Mouse (Mus musculus): Measurements from ENCODE around the gene Map2. TPM values are rescaled to one million over a fixed set of nuclear protein-coding genes. Genes with fewer than 3 reads are reported as not detected.

Map2 gene
- polyA plus RNA-seq, 1 experiment from 2014 or later, result 2.2 TPM

DNA sequence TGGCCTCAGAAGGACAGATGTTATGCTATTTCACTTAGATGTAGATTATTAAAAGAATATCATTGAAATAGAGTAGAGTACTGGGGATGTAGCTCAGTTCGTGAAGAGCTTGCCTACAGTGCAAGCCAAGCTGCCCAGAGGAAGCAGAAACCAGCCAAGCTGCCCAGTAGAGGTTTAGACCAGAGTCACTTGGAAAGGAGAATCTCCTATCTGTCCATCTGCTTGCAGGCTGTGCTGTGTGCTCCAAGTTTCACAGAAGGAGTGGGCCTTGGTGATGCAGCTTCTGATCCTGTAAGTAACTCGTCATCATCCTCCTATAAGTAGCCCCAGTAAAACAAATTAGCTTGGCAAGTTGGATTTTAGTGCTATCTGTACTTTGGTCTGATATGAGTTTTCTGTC, 17.8 kb downstream of the Map2 start:
- Histone ChIP-seq H3K27ac (ENCODE audit: low read length) (no peak overlapping the region), H3K9me3 (replicated peaks; ENCODE audit: control insufficient read depth, low read length) (no peaks in the 10 kb centered on the region), H3K36me3 (ENCODE audit: control insufficient read depth, insufficient read depth) (no peaks in the 10 kb centered on the region), H3K4me3 (ENCODE audit: low read depth, low read length) (no peak overlapping the region), H3K4me1 (ENCODE audit: control insufficient read depth, low read depth, low read length) (no peaks in the 10 kb centered on the region), H3K4me2 (ENCODE audit: low read depth, low read length) (no peak overlapping the region), H3K9ac (ENCODE audit: low read depth, low read length) (no peak overlapping the region), H3K27me3 (ENCODE audit: control insufficient read depth, insufficient read depth, low read depth, low read length) (no peaks in the 10 kb centered on the region)
- no peak for ATAC-seq (ENCODE audit: low read depth)
- whole genome bisulfite sequencing (ENCODE audit: insufficient replicate concordance), result 35% methylated on average over 2 of the region's 2 CpGs

DNA sequence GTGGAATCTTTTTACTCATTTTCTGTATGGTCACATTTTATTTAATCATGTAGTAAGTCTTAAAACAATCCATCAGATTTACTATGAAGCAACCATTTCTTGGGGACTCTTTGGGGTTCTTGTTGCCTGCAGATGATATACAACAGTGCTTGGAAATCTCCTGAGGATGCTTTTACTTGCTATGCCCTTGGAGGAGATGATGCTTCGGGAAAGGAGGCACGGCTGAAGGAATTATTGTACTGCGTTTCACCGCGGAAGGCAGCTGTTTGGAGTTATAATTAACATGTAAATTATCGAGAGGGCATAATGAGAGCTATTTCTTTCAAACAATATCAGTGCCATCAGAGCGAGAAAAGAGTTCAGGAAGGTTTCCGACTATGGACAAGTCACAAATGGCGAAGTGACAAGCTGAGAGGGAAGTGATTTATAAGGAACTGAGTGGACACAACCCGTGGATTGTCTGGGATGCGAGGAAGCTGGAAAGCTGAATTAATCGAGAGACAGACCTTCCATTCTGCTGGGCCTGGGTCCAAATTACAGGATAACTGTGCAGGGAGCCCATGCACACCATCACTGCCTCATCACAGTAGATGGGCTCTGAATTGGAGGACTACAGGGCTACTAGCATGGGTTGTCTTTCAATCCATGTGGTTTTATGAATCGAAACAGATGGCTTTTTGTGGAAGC, 20.1 kb downstream of the Map2 start:
- no peaks in the 10 kb centered on the region for H3K36me3 ChIP-seq (ENCODE audit: control insufficient read depth, insufficient read depth)
- ATAC-seq (ENCODE audit: low read depth), result no peak
- no peak overlapping the region for H3K27ac ChIP-seq (ENCODE audit: low read length)
- H3K4me2 ChIP-seq (ENCODE audit: low read depth, low read length), result no peak overlapping the region
- no peak overlapping the region for H3K9ac ChIP-seq (ENCODE audit: low read depth, low read length)
- H3K4me3 ChIP-seq (ENCODE audit: low read depth, low read length), result no peak overlapping the region
- no peaks in the 10 kb centered on the region for H3K4me1 ChIP-seq (ENCODE audit: control insufficient read depth, low read depth, low read length)
- no peaks in the 10 kb centered on the region for H3K27me3 ChIP-seq (ENCODE audit: control insufficient read depth, insufficient read depth, low read depth, low read length)
- H3K9me3 ChIP-seq (replicated peaks; ENCODE audit: control insufficient read depth, low read length), result no peaks in the 10 kb centered on the region
- 68% methylated on average over 13 of the region's 13 CpGs for WGBS (ENCODE audit: insufficient replicate concordance)

DNA sequence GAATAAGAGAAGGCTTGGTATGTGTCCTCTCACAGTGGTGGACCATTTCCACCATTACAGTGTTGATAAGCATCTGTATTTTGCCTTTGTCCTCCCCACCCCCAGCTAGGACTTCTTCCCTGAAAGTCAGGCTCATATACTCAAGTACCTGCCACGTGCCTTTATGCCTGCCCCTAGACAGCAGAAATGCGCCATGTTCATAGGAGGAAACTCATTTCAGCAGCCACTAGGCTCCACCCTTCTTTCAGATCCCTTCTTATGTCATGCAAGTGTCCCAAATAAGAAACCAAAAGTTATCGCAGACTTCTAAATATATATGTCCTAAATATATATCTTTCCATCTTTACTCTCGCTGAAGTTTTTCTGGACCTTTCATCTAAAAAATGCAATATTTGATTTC, 21.2 kb downstream of the Map2 start:
- Histone ChIP-seq H3K9ac (ENCODE audit: low read depth, low read length) (no peak overlapping the region), H3K36me3 (ENCODE audit: control insufficient read depth, insufficient read depth) (no peaks in the 10 kb centered on the region), H3K9me3 (replicated peaks; ENCODE audit: control insufficient read depth, low read length) (no peaks in the 10 kb centered on the region), H3K4me2 (ENCODE audit: low read depth, low read length) (no peak overlapping the region), H3K4me1 (ENCODE audit: control insufficient read depth, low read depth, low read length) (no peaks in the 10 kb centered on the region), H3K4me3 (ENCODE audit: low read depth, low read length) (no peak overlapping the region), H3K27me3 (ENCODE audit: control insufficient read depth, insufficient read depth, low read depth, low read length) (no peaks in the 10 kb centered on the region), H3K27ac (ENCODE audit: low read length) (no peak overlapping the region)
- 63% methylated on average over 4 of the region's 4 CpGs for WGBS (ENCODE audit: insufficient replicate concordance)
- ATAC-seq (ENCODE audit: low read depth), result no peak

DNA sequence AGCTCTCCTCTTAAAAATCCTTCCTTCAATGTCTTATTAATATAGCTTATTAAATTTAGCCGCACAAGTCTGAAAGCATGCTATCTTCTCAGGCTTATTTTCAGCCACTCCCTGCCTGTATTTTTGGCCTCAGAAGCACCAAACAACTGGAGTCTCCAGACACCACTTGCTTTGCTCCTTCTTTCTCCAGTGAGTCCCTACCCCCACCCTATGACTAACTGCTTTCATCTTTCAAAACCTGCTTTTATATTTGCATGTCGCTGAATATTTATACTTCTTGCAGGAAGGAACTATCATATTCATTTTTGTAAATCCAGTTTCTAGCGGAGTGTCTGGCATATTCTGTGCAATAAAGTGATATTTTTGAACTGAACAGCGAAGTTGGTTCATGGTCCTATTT, 21.6 kb downstream of the Map2 start:
- ATAC-seq (ENCODE audit: low read depth), result no peak
- 66% methylated on average over 4 of the region's 4 CpGs for whole genome bisulfite sequencing (ENCODE audit: insufficient replicate concordance)
- H3K9ac ChIP-seq (ENCODE audit: low read depth, low read length), result no peak overlapping the region
- no peaks in the 10 kb centered on the region for H3K36me3 ChIP-seq (ENCODE audit: control insufficient read depth, insufficient read depth)
- H3K27me3 ChIP-seq (ENCODE audit: control insufficient read depth, insufficient read depth, low read depth, low read length), result no peaks in the 10 kb centered on the region
- no peak overlapping the region for H3K4me3 ChIP-seq (ENCODE audit: low read depth, low read length)
- H3K9me3 ChIP-seq (replicated peaks; ENCODE audit: control insufficient read depth, low read length), result no peaks in the 10 kb centered on the region
- H3K27ac ChIP-seq (ENCODE audit: low read length), result no peak overlapping the region
- no peak overlapping the region for H3K4me2 ChIP-seq (ENCODE audit: low read depth, low read length)
- H3K4me1 ChIP-seq (ENCODE audit: control insufficient read depth, low read depth, low read length), result no peaks in the 10 kb centered on the region

DNA sequence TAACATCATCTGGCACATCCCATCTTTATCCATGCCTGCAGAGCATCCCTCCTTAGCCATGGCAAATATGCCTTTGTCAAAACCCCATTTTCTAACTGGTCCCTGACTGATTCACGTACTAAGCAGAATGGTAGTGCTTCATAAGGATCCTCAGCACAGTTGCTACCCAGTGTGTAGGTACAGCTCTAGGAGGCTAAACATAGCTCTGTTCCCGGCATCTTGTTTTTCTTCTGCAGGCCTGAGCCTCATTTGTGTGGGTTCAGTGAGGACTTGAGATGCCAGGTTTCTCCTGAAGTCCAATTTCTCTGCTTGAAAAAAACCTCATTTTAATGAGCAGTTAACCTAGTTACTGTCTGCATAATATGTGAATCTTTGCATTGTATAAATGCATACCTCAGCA, 30.4 kb downstream of the Map2 start:
- H3K36me3 ChIP-seq (ENCODE audit: control insufficient read depth, insufficient read depth), result no peaks in the 10 kb centered on the region
- H3K4me2 ChIP-seq (ENCODE audit: low read depth, low read length), result no peak overlapping the region
- no peak for ATAC-seq (ENCODE audit: low read depth)
- H3K9ac ChIP-seq (ENCODE audit: low read depth, low read length), result no peak overlapping the region
- H3K4me3 ChIP-seq (ENCODE audit: low read depth, low read length), result no peak overlapping the region
- no peak overlapping the region for H3K27ac ChIP-seq (ENCODE audit: low read length)
- WGBS (ENCODE audit: insufficient replicate concordance), result 46% methylated on average over 2 of the region's 2 CpGs
- H3K4me1 ChIP-seq (ENCODE audit: control insufficient read depth, low read depth, low read length), result no peaks in the 10 kb centered on the region
- no peaks in the 10 kb centered on the region for H3K9me3 ChIP-seq (replicated peaks; ENCODE audit: control insufficient read depth, low read length)
- H3K27me3 ChIP-seq (ENCODE audit: control insufficient read depth, insufficient read depth, low read depth, low read length), result no peaks in the 10 kb centered on the region

DNA sequence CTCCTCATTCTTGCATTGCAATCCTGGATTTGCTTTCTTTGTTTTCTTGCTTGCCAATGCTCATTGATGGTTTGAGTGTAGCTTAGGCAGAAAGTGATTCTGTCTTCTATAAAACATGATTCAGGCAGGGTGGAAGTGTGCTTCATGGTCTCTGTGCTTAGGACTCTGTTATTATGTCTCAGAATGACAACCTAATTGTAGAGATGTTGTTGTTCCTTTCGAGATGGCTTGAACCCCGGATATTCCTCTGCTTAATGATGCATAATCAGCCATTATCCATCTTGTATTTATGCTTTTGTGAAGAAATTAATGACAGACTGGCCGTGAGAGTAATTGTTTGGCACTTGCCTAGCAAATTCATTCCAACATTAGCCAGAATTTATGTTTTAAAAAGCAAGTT, 31.8 kb downstream of the Map2 start:
- Histone ChIP-seq H3K4me2 (ENCODE audit: low read depth, low read length) (no peak overlapping the region), H3K4me3 (ENCODE audit: low read depth, low read length) (no peak overlapping the region), H3K4me1 (ENCODE audit: control insufficient read depth, low read depth, low read length) (no peaks in the 10 kb centered on the region), H3K27me3 (ENCODE audit: control insufficient read depth, insufficient read depth, low read depth, low read length) (no peaks in the 10 kb centered on the region), H3K9me3 (replicated peaks; ENCODE audit: control insufficient read depth, low read length) (no peaks in the 10 kb centered on the region), H3K9ac (ENCODE audit: low read depth, low read length) (no peak overlapping the region), H3K27ac (ENCODE audit: low read length) (no peak overlapping the region), H3K36me3 (ENCODE audit: control insufficient read depth, insufficient read depth) (no peaks in the 10 kb centered on the region)
- no peak for ATAC-seq (ENCODE audit: low read depth)
- 36% methylated on average over 3 of the region's 3 CpGs for WGBS (ENCODE audit: insufficient replicate concordance)

DNA sequence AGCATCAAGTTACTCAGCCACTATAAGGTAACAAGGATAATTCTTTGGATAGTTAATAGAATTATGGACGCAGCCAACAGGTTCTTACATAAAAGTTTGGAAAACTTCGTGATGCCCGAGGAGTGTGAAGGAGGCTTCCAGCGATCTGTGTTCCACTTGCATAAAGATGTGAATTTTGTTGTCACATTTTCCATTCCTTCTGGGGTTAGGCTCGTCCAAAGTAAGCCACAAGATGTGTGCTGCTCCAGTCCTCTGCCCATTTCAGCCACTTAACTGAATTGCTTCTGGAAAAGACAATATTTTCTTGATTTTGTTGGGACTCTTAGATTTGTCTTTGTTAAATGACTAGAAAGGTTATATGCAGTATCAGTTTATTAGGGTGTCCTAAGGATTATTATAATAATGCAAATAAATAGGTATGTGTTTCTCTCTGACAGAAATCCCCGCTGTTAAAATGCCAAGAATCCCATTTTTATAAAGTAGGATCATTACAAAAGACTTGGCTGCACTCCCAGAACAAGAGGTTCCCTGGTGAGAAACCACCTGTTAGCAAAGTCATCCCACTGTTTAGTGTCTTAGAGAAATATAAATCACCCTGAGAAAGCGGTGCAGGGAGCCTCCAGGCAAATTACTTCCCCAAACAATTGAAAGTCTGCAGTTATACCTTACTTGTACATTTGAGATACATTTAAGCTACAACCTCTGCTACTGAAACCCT, 36.2 kb downstream of the Map2 start:
- no peak overlapping the region for H3K4me2 ChIP-seq (ENCODE audit: low read depth, low read length)
- no peaks in the 10 kb centered on the region for H3K36me3 ChIP-seq (ENCODE audit: control insufficient read depth, insufficient read depth)
- no peak overlapping the region for H3K4me3 ChIP-seq (ENCODE audit: low read depth, low read length)
- H3K27me3 ChIP-seq (ENCODE audit: control insufficient read depth, insufficient read depth, low read depth, low read length), result no peaks in the 10 kb centered on the region
- 61% methylated on average over 7 of the region's 7 CpGs for WGBS (ENCODE audit: insufficient replicate concordance)
- H3K9me3 ChIP-seq (replicated peaks; ENCODE audit: control insufficient read depth, low read length), result no peaks in the 10 kb centered on the region
- no peak for ATAC-seq (ENCODE audit: low read depth)
- no peak overlapping the region for H3K27ac ChIP-seq (ENCODE audit: low read length)
- H3K9ac ChIP-seq (ENCODE audit: low read depth, low read length), result no peak overlapping the region
- H3K4me1 ChIP-seq (ENCODE audit: control insufficient read depth, low read depth, low read length), result no peaks in the 10 kb centered on the region

DNA sequence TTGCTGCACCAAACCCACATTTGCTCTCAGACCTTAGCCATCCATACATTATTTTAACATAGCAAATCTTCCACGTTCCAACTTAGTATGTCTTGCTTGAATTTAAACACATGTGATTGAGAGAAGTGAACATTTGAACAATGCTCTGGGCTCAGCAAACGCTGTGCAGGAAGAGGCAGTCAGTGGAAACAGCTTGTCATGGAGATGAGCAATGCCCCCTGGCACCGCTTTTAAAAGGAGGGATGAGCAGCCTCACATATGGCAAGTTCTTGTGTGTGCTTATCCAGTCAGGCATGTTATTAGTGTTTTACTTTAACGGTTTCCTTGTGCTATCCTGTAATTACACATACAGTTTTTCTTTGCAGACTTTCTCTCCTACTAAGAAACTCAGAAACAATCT, 46.4 kb downstream of the Map2 start:
- ATAC-seq (ENCODE audit: low read depth), result no peak
- 60% methylated on average over 4 of the region's 4 CpGs for WGBS (ENCODE audit: insufficient replicate concordance)

DNA sequence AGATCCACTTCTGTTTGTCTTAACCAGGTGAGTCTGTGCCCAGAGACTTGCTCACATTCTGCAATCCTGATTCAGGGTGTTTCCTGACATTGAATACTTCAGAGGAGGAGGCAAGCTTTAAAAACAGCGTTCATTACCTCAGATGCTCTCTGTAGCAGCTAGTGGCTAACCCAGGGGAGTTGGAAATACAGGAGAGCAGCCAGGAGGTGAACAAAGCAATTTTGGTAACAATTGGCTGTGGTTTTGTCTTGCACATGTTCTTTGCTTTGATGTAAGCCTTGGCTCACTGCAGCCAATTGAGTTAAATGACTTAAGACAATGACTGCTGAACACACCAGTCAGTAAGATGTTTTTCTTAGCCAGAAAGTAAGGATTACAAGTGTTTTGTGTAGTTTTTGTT, 48.3 kb downstream of the Map2 start:
- 35% methylated on average over 1 of the region's 1 CpGs for WGBS (ENCODE audit: insufficient replicate concordance)
- H3K9me3 ChIP-seq (replicated peaks; ENCODE audit: control insufficient read depth, low read length), result no peaks in the 10 kb centered on the region
- no peaks in the 10 kb centered on the region for H3K27me3 ChIP-seq (ENCODE audit: control insufficient read depth, insufficient read depth, low read depth, low read length)
- H3K4me3 ChIP-seq (ENCODE audit: low read depth, low read length), result no peak overlapping the region
- no peak for ATAC-seq (ENCODE audit: low read depth)
- no peak overlapping the region for H3K9ac ChIP-seq (ENCODE audit: low read depth, low read length)
- H3K27ac ChIP-seq (ENCODE audit: low read length), result no peak overlapping the region
- no peaks in the 10 kb centered on the region for H3K36me3 ChIP-seq (ENCODE audit: control insufficient read depth, insufficient read depth)
- no peak overlapping the region for H3K4me2 ChIP-seq (ENCODE audit: low read depth, low read length)
- no peaks in the 10 kb centered on the region for H3K4me1 ChIP-seq (ENCODE audit: control insufficient read depth, low read depth, low read length)

More for the DNA sequence above, 46.4 kb downstream of the Map2 start:
- Histone ChIP-seq H3K4me1 (ENCODE audit: control insufficient read depth, low read depth, low read length) (no peaks in the 10 kb centered on the region), H3K27ac (ENCODE audit: low read length) (no peak overlapping the region), H3K36me3 (ENCODE audit: control insufficient read depth, insufficient read depth) (no peaks in the 10 kb centered on the region), H3K4me3 (ENCODE audit: low read depth, low read length) (no peak overlapping the region), H3K9me3 (replicated peaks; ENCODE audit: control insufficient read depth, low read length) (no peaks in the 10 kb centered on the region), H3K9ac (ENCODE audit: low read depth, low read length) (no peak overlapping the region), H3K4me2 (ENCODE audit: low read depth, low read length) (no peak overlapping the region), H3K27me3 (ENCODE audit: control insufficient read depth, insufficient read depth, low read depth, low read length) (no peaks in the 10 kb centered on the region)
